Mouse (Mus musculus): ENCODE measurements around the gene Lmf2. TPM values are rescaled to one million over a fixed set of nuclear protein-coding genes. Genes with fewer than 3 reads are reported as not detected.

The Lmf2 gene
- polyA plus RNA-seq, 2 experiments = 12.3 to 17.2 TPM

GRCm38 (mm10) chr15:89308406-89309139, 46.9 kb downstream of the Lmf2 start:
- no peak for TF ChIP-seq CTCF (IDR thresholded peaks at IDR 0.05; ENCODE audit: low read depth)
- TF ChIP-seq EP300 (IDR thresholded peaks at IDR 0.05; ENCODE audit: low read depth) = no peak
- Histone ChIP-seq H3K9ac (replicated peaks) (no peak overlapping the region), H3K4me2 (ENCODE audit: low read depth) (no peak overlapping the region), H3K4me3 (ENCODE audit: insufficient read depth in 1 of 2, low read depth in 2 of 2, low read length in 2 of 2) (no peak overlapping the region), H3K9me3 (ENCODE audit: control insufficient read depth, low read length) (no peaks in the 10 kb centered on the region), H3K27ac (no peak overlapping the region), H3K36me3 (replicated peaks; ENCODE audit: control insufficient read depth, insufficient read depth, low read depth) (peaks cover 7% of the 10 kb centered on the region), H3K27me3 (ENCODE audit: control insufficient read depth, insufficient read depth, low read length) (no peaks in the 10 kb centered on the region), H3K4me1 (replicated peaks; ENCODE audit: control insufficient read depth in 2 of 2, insufficient read depth in 2 of 2, low read length in 1 of 2) (peaks cover 8 to 19% of the 10 kb centered on the region in 2 experiments; a peak in 3 of 4 replicates)
- ATAC-seq (ENCODE audit: insufficient read depth) (no peak), DNase-seq (ENCODE audit: low read depth in 3 of 3, low spot score in 3 of 3) (no peak)
- WGBS (ENCODE audit: insufficient replicate concordance) = 72% methylated on average over 7 of the region's 7 CpGs

- H3K4me1 ChIP-seq (replicated peaks; ENCODE audit: control insufficient read depth in 2 of 2, insufficient read depth in 2 of 2, low read length in 1 of 2) = peaks cover 5 to 11% of the 10 kb centered on the region in 2 experiments; a peak in 3 of 4 replicates
- no peaks in the 10 kb centered on the region for H3K27me3 ChIP-seq (ENCODE audit: control insufficient read depth, insufficient read depth, low read length)
- peaks cover 14% of the 10 kb centered on the region for H3K36me3 ChIP-seq (replicated peaks; ENCODE audit: control insufficient read depth, insufficient read depth, low read depth)
- ATAC-seq (ENCODE audit: insufficient read depth) = no peak
- 73% methylated on average over 13 of the region's 13 CpGs for WGBS (ENCODE audit: insufficient replicate concordance)
- H3K27ac ChIP-seq = no peak overlapping the region
- no peak for TF ChIP-seq CTCF (IDR thresholded peaks at IDR 0.05; ENCODE audit: low read depth)
- no peak for TF ChIP-seq EP300 (IDR thresholded peaks at IDR 0.05; ENCODE audit: low read depth)
- H3K4me2 ChIP-seq (ENCODE audit: low read depth) = no peak overlapping the region
- H3K9me3 ChIP-seq (ENCODE audit: control insufficient read depth, low read length) = no peaks in the 10 kb centered on the region
- H3K4me3 ChIP-seq (ENCODE audit: insufficient read depth in 1 of 2, low read depth in 2 of 2, low read length in 2 of 2) = no peak overlapping the region
- H3K9ac ChIP-seq (replicated peaks) = no peak overlapping the region
- DNase-seq (ENCODE audit: low read depth in 3 of 3, low spot score in 3 of 3) = no peak
Observed at GRCm38 (mm10) chr15:89307461-89307860, 48.0 kb downstream of the Lmf2 start.

- H3K4me2 ChIP-seq (ENCODE audit: low read depth) = no peak overlapping the region
- H3K4me3 ChIP-seq (ENCODE audit: insufficient read depth in 1 of 2, low read depth in 2 of 2, low read length in 2 of 2) = no peak overlapping the region
- H3K36me3 ChIP-seq (replicated peaks; ENCODE audit: control insufficient read depth, insufficient read depth, low read depth) = peaks cover 25% of the 10 kb centered on the region
- WGBS (ENCODE audit: insufficient replicate concordance) = 70% methylated on average over 1 of the region's 1 CpGs
- DNase-seq (ENCODE audit: low read depth in 3 of 3, low spot score in 3 of 3) (no peak), ATAC-seq (ENCODE audit: insufficient read depth) (no peak)
- peaks cover 5 to 11% of the 10 kb centered on the region in 2 experiments; a peak in 3 of 4 replicates for H3K4me1 ChIP-seq (replicated peaks; ENCODE audit: control insufficient read depth in 2 of 2, insufficient read depth in 2 of 2, low read length in 1 of 2)
- no peak for TF ChIP-seq CTCF (IDR thresholded peaks at IDR 0.05; ENCODE audit: low read depth)
- no peak for TF ChIP-seq EP300 (IDR thresholded peaks at IDR 0.05; ENCODE audit: low read depth)
- no peak overlapping the region for H3K27ac ChIP-seq
- no peaks in the 10 kb centered on the region for H3K27me3 ChIP-seq (ENCODE audit: control insufficient read depth, insufficient read depth, low read length)
- no peak overlapping the region for H3K9ac ChIP-seq (replicated peaks)
- no peaks in the 10 kb centered on the region for H3K9me3 ChIP-seq (ENCODE audit: control insufficient read depth, low read length)
Observed at GRCm38 (mm10) chr15:89305966-89306365, 49.5 kb downstream of the Lmf2 start.

Small RNA genes within 50 kb of the gene (microRNA-seq; reads per million reads assigned to microRNA genes)
- not detected for gene Mir6959

Other genes starting within 250 kb of the Lmf2 start
- gene Tubgcp6, start 232.5 kb downstream of the Lmf2 start, polyA plus RNA-seq (2012; rRNA removed) = 12.0 and 13.6 TPM in 2 replicates
- gene Tubgcp6, start 232.5 kb downstream of the Lmf2 start, polyA plus RNA-seq (2014; fragmentation: Nextera tagmentation; extraction: Ambion mirVana) = 6.3 and 7.7 TPM in 2 replicates
- gene Hdac10, start 227.0 kb downstream of the Lmf2 start, polyA plus RNA-seq (2012; rRNA removed) = 8.1 and 8.5 TPM in 2 replicates
- 5.3 and 6.3 TPM in 2 replicates for gene Hdac10, start 227.0 kb downstream of the Lmf2 start, polyA plus RNA-seq (2014; fragmentation: Nextera tagmentation; extraction: Ambion mirVana)
- 1.7 and 1.8 TPM in 2 replicates for gene Mapk12, start 215.0 kb downstream of the Lmf2 start, polyA plus RNA-seq (2012; rRNA removed)
- 1.1 TPM in 2 replicates for gene Mapk12, start 215.0 kb downstream of the Lmf2 start, polyA plus RNA-seq (2014; fragmentation: Nextera tagmentation; extraction: Ambion mirVana)
- 0.84 TPM in 2 replicates for gene Mapk11, start 206.0 kb downstream of the Lmf2 start, polyA plus RNA-seq (2012; rRNA removed)
- gene Mapk11, start 206.0 kb downstream of the Lmf2 start, polyA plus RNA-seq (2014; fragmentation: Nextera tagmentation; extraction: Ambion mirVana) = 0.49 and 0.83 TPM in 2 replicates
- 21.6 and 23.7 TPM in 2 replicates for gene Plxnb2, start 174.9 kb downstream of the Lmf2 start, polyA plus RNA-seq (2012; rRNA removed)
- 16.4 and 18.3 TPM in 2 replicates for gene Plxnb2, start 174.9 kb downstream of the Lmf2 start, polyA plus RNA-seq (2014; fragmentation: Nextera tagmentation; extraction: Ambion mirVana)
- 4.5 TPM in 2 replicates for gene Dennd6b, start 159.2 kb downstream of the Lmf2 start, polyA plus RNA-seq (2012; rRNA removed)
- 1.6 and 2.4 TPM in 2 replicates for gene Dennd6b, start 159.2 kb downstream of the Lmf2 start, polyA plus RNA-seq (2014; fragmentation: Nextera tagmentation; extraction: Ambion mirVana)
- gene Ppp6r2, start 144.1 kb downstream of the Lmf2 start, polyA plus RNA-seq (2012; rRNA removed) = 11.6 and 15.3 TPM in 2 replicates
- gene Ppp6r2, start 144.1 kb downstream of the Lmf2 start, polyA plus RNA-seq (2014; fragmentation: Nextera tagmentation; extraction: Ambion mirVana) = 17.7 and 19.5 TPM in 2 replicates
- 20.8 and 29.3 TPM in 2 replicates for gene Sbf1, start 40.3 kb downstream of the Lmf2 start, polyA plus RNA-seq (2012; rRNA removed)
- 17.8 and 23.5 TPM in 2 replicates for gene Sbf1, start 40.3 kb downstream of the Lmf2 start, polyA plus RNA-seq (2014; fragmentation: Nextera tagmentation; extraction: Ambion mirVana)
- gene Adm2, start 32.9 kb downstream of the Lmf2 start, polyA plus RNA-seq (2012; rRNA removed) = 2.5 and 2.7 TPM in 2 replicates
- 1.2 and 1.6 TPM in 2 replicates for gene Adm2, start 32.9 kb downstream of the Lmf2 start, polyA plus RNA-seq (2014; fragmentation: Nextera tagmentation; extraction: Ambion mirVana)
- 9.7 and 11.2 TPM in 2 replicates for gene Miox, start 21.3 kb downstream of the Lmf2 start, polyA plus RNA-seq (2012; rRNA removed)
- gene Miox, start 21.3 kb downstream of the Lmf2 start, polyA plus RNA-seq (2014; fragmentation: Nextera tagmentation; extraction: Ambion mirVana) = 10.2 and 10.8 TPM in 2 replicates
- 63.8 and 77.0 TPM in 2 replicates for gene Ncaph2, start 60 bp upstream of the Lmf2 start, polyA plus RNA-seq (2012; rRNA removed)
- 104 and 106 TPM in 2 replicates for gene Ncaph2, start 60 bp upstream of the Lmf2 start, polyA plus RNA-seq (2014; fragmentation: Nextera tagmentation; extraction: Ambion mirVana)
- 9.8 and 10.7 TPM in 2 replicates for gene Sco2, start 18.2 kb upstream of the Lmf2 start, polyA plus RNA-seq (2012; rRNA removed)
- gene Sco2, start 18.2 kb upstream of the Lmf2 start, polyA plus RNA-seq (2014; fragmentation: Nextera tagmentation; extraction: Ambion mirVana) = 2.8 and 4.4 TPM in 2 replicates
- 0.70 and 0.88 TPM in 2 replicates for gene Tymp, start 21.4 kb upstream of the Lmf2 start, polyA plus RNA-seq (2012; rRNA removed)
- 0.40 and 0.56 TPM in 2 replicates for gene Tymp, start 21.4 kb upstream of the Lmf2 start, polyA plus RNA-seq (2014; fragmentation: Nextera tagmentation; extraction: Ambion mirVana)
- gene Odf3b, start 23.6 kb upstream of the Lmf2 start, polyA plus RNA-seq (2012; rRNA removed) = 0.76 and 0.89 TPM in 2 replicates
- 0.57 and 1.3 TPM in 2 replicates for gene Odf3b, start 23.6 kb upstream of the Lmf2 start, polyA plus RNA-seq (2014; fragmentation: Nextera tagmentation; extraction: Ambion mirVana)
- gene Klhdc7b, start 29.3 kb upstream of the Lmf2 start, polyA plus RNA-seq (2012; rRNA removed) = not detected in 2 replicates
- not detected in 2 replicates for gene Klhdc7b, start 29.3 kb upstream of the Lmf2 start, polyA plus RNA-seq (2014; fragmentation: Nextera tagmentation; extraction: Ambion mirVana)
- gene Syce3, start 54.8 kb upstream of the Lmf2 start, polyA plus RNA-seq (2012; rRNA removed) = not detected in 2 replicates
- not detected in 2 replicates for gene Syce3, start 54.8 kb upstream of the Lmf2 start, polyA plus RNA-seq (2014; fragmentation: Nextera tagmentation; extraction: Ambion mirVana)
- 1.5 and 1.9 TPM in 2 replicates for gene Cpt1b, start 70.2 kb upstream of the Lmf2 start, polyA plus RNA-seq (2012; rRNA removed)
- gene Cpt1b, start 70.2 kb upstream of the Lmf2 start, polyA plus RNA-seq (2014; fragmentation: Nextera tagmentation; extraction: Ambion mirVana) = 2.1 and 2.2 TPM in 2 replicates
- gene C730034F03Rik, start 73.9 kb upstream of the Lmf2 start, polyA plus RNA-seq (2012; rRNA removed) = 0.57 and 0.89 TPM in 2 replicates
- 0.56 and 0.69 TPM in 2 replicates for gene C730034F03Rik, start 73.9 kb upstream of the Lmf2 start, polyA plus RNA-seq (2014; fragmentation: Nextera tagmentation; extraction: Ambion mirVana)
- 0.19 and 0.58 TPM in 2 replicates for gene Gm44502, start 74.0 kb upstream of the Lmf2 start, polyA plus RNA-seq (2012; rRNA removed)
- gene Gm44502, start 74.0 kb upstream of the Lmf2 start, polyA plus RNA-seq (2014; fragmentation: Nextera tagmentation; extraction: Ambion mirVana) = 0.14 and 0.34 TPM in 2 replicates
- 13.7 and 19.3 TPM in 2 replicates for gene Chkb, start 74.2 kb upstream of the Lmf2 start, polyA plus RNA-seq (2012; rRNA removed)
- gene Chkb, start 74.2 kb upstream of the Lmf2 start, polyA plus RNA-seq (2014; fragmentation: Nextera tagmentation; extraction: Ambion mirVana) = 18.3 and 20.5 TPM in 2 replicates
- 0.02 and 0.08 TPM in 2 replicates for gene Mapk8ip2, start 98.3 kb upstream of the Lmf2 start, polyA plus RNA-seq (2012; rRNA removed)
- not detected in 2 replicates for gene Mapk8ip2, start 98.3 kb upstream of the Lmf2 start, polyA plus RNA-seq (2014; fragmentation: Nextera tagmentation; extraction: Ambion mirVana)
- gene Arsa, start 121.8 kb upstream of the Lmf2 start, polyA plus RNA-seq (2012; rRNA removed) = 3.2 and 3.4 TPM in 2 replicates
- 2.7 and 3.1 TPM in 2 replicates for gene Arsa, start 121.8 kb upstream of the Lmf2 start, polyA plus RNA-seq (2014; fragmentation: Nextera tagmentation; extraction: Ambion mirVana)
- gene Shank3, start 144.0 kb upstream of the Lmf2 start, polyA plus RNA-seq (2012; rRNA removed) = 2.0 and 2.1 TPM in 2 replicates
- 0.39 and 0.63 TPM in 2 replicates for gene Shank3, start 144.0 kb upstream of the Lmf2 start, polyA plus RNA-seq (2014; fragmentation: Nextera tagmentation; extraction: Ambion mirVana)
- gene Acr, start 212.7 kb upstream of the Lmf2 start, polyA plus RNA-seq (2012; rRNA removed) = 0.04 and 0.05 TPM in 2 replicates
- gene Acr, start 212.7 kb upstream of the Lmf2 start, polyA plus RNA-seq (2014; fragmentation: Nextera tagmentation; extraction: Ambion mirVana) = not detected in 2 replicates
- 5.7 and 6.2 TPM in 2 replicates for gene Rabl2, start 236.3 kb upstream of the Lmf2 start, polyA plus RNA-seq (2012; rRNA removed)
- 6.9 and 7.5 TPM in 2 replicates for gene Rabl2, start 236.3 kb upstream of the Lmf2 start, polyA plus RNA-seq (2014; fragmentation: Nextera tagmentation; extraction: Ambion mirVana)

Measured in liver, embryonic 14.5 days (tissue).